Mouse (Mus musculus) bone marrow, adult 2 months (tissue): ENCODE results near the gene Ifna4.

Experiments
- CTCF ChIP-seq: fragments of 200-500 bp; IDR thresholded peaks from 2 replicates; pipeline ENCODE4 v1.5.1; 2011; ENCODE audit warnings: low read length, control low read depth; ENCODE audit not compliant: control insufficient read depth, insufficient read depth
- POLR2A ChIP-seq: fragments of 200-500 bp; IDR thresholded peaks from 2 replicates; pipeline ENCODE4 v1.6.1; 2011; ENCODE audit warnings: low read depth, mild to moderate bottlenecking, control low read depth, low read length, borderline replicate concordance; ENCODE audit not compliant: control insufficient read depth

- TF ChIP-seq CTCF: no peak
- no peak for TF ChIP-seq POLR2A
These were observed 9.5 kb downstream of the Ifna4 start for GRCm38 (mm10) chr4:88851026-88851763.
